Mouse (Mus musculus) stomach, adult 2 months (tissue): ENCODE results near the gene Lrrc71. TPM values are rescaled to one million over a fixed set of nuclear protein-coding genes. Genes with fewer than 3 reads are reported as not detected.

Source experiments
- polyA plus RNA-seq: library from polyadenylated mRNA; depleted of rRNA; stranded (reverse); fragments of >200 nt; gene quantifications from 2 replicates; pipeline ENCODE4 v1.2.3, GENCODE M21; 2012; rRNA removed

Gene Lrrc71
- polyA plus RNA-seq: 0.02 and 0.14 TPM in 2 replicates

GRCm38 (mm10) chr3:87748431-87748830 is at the start of gene Lrrc71:
Gene Lrrc71 (minus strand): TSS chr3:87748625.

GRCm38 (mm10) chr3:87796736-87797334 is 48.4 kb upstream of the Lrrc71 start, which contains the start of gene Insrr:
Gene Insrr (plus strand): TSS chr3:87796951.

GRCm38 (mm10) chr3:87794922-87795325 is 46.5 kb upstream of the Lrrc71 start, which contains the start of gene Ntrk1:
Gene Ntrk1 (minus strand): TSS chr3:87795162.

Other genes with a start within 250 kb of the Lrrc71 start
- gene Etv3, start 223.2 kb downstream of the Lrrc71 start, polyA plus RNA-seq: 5.8 and 6.4 TPM in 2 replicates
- 10.4 and 13.9 TPM in 2 replicates for gene Arhgef11, start 131.1 kb downstream of the Lrrc71 start, polyA plus RNA-seq
- 0.17 and 0.20 TPM in 2 replicates for gene Ntrk1, start 46.5 kb upstream of the Lrrc71 start, polyA plus RNA-seq
- gene Insrr, start 48.3 kb upstream of the Lrrc71 start, polyA plus RNA-seq: 1.6 and 2.7 TPM in 2 replicates
- gene Pear1, start 75.7 kb upstream of the Lrrc71 start, polyA plus RNA-seq: 11.8 and 12.6 TPM in 2 replicates
- 0.16 and 0.45 TPM in 2 replicates for gene Sh2d2a, start 98.1 kb upstream of the Lrrc71 start, polyA plus RNA-seq
- 12.5 and 13.3 TPM in 2 replicates for gene Prcc, start 137.0 kb upstream of the Lrrc71 start, polyA plus RNA-seq
- gene Hdgf, start 157.7 kb upstream of the Lrrc71 start, polyA plus RNA-seq: 28.9 and 30.2 TPM in 2 replicates
- gene Mrpl24, start 170.9 kb upstream of the Lrrc71 start, polyA plus RNA-seq: 9.8 and 10.8 TPM in 2 replicates
- gene Isg20l2, start 181.7 kb upstream of the Lrrc71 start, polyA plus RNA-seq: 4.0 and 4.7 TPM in 2 replicates
- gene Rrnad1, start 182.1 kb upstream of the Lrrc71 start, polyA plus RNA-seq: 11.2 and 19.0 TPM in 2 replicates
- gene Crabp2, start 200.0 kb upstream of the Lrrc71 start, polyA plus RNA-seq: 9.3 and 9.4 TPM in 2 replicates
- 1.2 and 1.7 TPM in 2 replicates for gene Nes, start 222.5 kb upstream of the Lrrc71 start, polyA plus RNA-seq